ENCODE assay signal across 25 mouse cellular contexts in the genomic region with DNA sequence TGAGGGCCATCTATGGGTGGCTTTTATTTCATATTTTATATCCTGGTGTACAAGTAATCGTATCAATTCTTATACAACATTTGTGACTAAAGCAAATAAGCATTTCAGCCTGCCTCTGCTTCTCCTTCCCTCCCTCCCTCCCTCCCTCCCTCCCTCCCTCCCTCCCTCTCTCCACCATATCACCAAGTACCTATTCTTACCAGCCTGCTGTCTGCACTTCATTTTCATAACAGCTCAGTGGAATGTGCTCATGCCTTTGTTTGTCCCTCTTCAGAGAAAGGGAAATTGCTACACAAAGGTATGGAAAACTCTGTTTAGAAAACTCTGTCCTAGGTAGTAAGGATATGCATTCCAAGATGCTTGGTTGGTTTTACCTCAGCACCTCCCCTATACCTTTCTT.
"Had no signal": no experiment of that assay in that cellular context is flagged by ENCODE, and none has a peak within 500 bp of the region (broad histone marks: within the 10 kb centered on the region; RNA-seq: fewer than 3 reads in every experiment).

No protein-coding gene starts in this region.

- H3K27me3 ChIP-seq: forebrain, embryonic 15.5 days; hindbrain, embryonic 13.5 days; hindbrain, embryonic 15.5 days; kidney, embryonic 15.5 days; limb, embryonic 13.5 days; limb, embryonic 15.5 days; liver, embryonic 12.5 days had no signal

- H3K9ac ChIP-seq: forebrain, embryonic 15.5 days; forebrain, postnatal 0 days; hindbrain, embryonic 13.5 days; hindbrain, embryonic 15.5 days; kidney, embryonic 15.5 days; limb, embryonic 13.5 days; limb, embryonic 15.5 days; liver, embryonic 12.5 days; liver, embryonic 14.5 days had no signal

- H3K4me3 ChIP-seq: forebrain, embryonic 15.5 days; heart, embryonic 10.5 days; hindbrain, embryonic 13.5 days; hindbrain, embryonic 15.5 days; kidney, embryonic 15.5 days; limb, embryonic 13.5 days; limb, embryonic 15.5 days; liver, embryonic 12.5 days had no signal

- H3K4me1 ChIP-seq: hindbrain, embryonic 13.5 days; hindbrain, embryonic 15.5 days; limb, embryonic 15.5 days; liver, embryonic 12.5 days had no signal

- H3K36me3 ChIP-seq: forebrain, embryonic 15.5 days; heart, embryonic 10.5 days; hindbrain, embryonic 13.5 days; hindbrain, embryonic 15.5 days; kidney, embryonic 15.5 days; limb, embryonic 13.5 days; limb, embryonic 15.5 days; liver, embryonic 12.5 days had no signal

- H3K9me3 ChIP-seq: forebrain, embryonic 15.5 days; heart, embryonic 10.5 days; hindbrain, embryonic 13.5 days; hindbrain, embryonic 15.5 days; kidney, embryonic 15.5 days; limb, embryonic 13.5 days; limb, embryonic 15.5 days; liver, embryonic 12.5 days had no signal

- DNase-seq: forebrain, postnatal 0 days; gastrocnemius, postnatal 14 days; gastrocnemius, postnatal 36 days; heart, adult 11 months; kidney, adult 11 months; kidney, adult 2 months; kidney, adult 9 months; kidney, postnatal 14 days; kidney, postnatal 36 days; layer of hippocampus, adult 9-11 months; layer of hippocampus, postnatal 36 days; left cerebral cortex, postnatal 4 days; lung, adult 18-20 months had no signal

- H3K4me2 ChIP-seq: forebrain, embryonic 15.5 days; hindbrain, embryonic 13.5 days; hindbrain, embryonic 15.5 days; kidney, embryonic 15.5 days; limb, embryonic 13.5 days; limb, embryonic 15.5 days; liver, embryonic 12.5 days had no signal

- H3K27ac ChIP-seq: forebrain, embryonic 15.5 days; heart, embryonic 10.5 days; hindbrain, embryonic 13.5 days; hindbrain, embryonic 15.5 days; hindbrain, postnatal 0 days; kidney, embryonic 15.5 days; kidney, postnatal 0 days; limb, embryonic 13.5 days; limb, embryonic 15.5 days; liver, embryonic 12.5 days; liver, embryonic 14.5 days had no signal

- ATAC-seq: forebrain, embryonic 15.5 days; forebrain, postnatal 0 days; hindbrain, postnatal 0 days; intestine, embryonic 16.5 days; liver, embryonic 12.5 days had no signal
